Mouse (Mus musculus) ES-E14 (cell line): ENCODE results near the gene Timm13. TPM values are rescaled to one million over a fixed set of nuclear protein-coding genes. Genes with fewer than 3 reads are reported as not detected.

Experiments used
- DNase-seq: peaks from one replicate; pipeline ENCODE4 v3.0.0-alpha.2; 2013; ENCODE audit warnings: low read depth, low spot score
- H3K27ac ChIP-seq: 2 replicates; pipeline ENCODE4 v1.5.1; 2012; ENCODE audit warnings: low read depth, mild to moderate bottlenecking, low read length, moderate library complexity, mixed read lengths; ENCODE audit not compliant: poor library complexity, insufficient read depth, severe bottlenecking
- H3K36me3 ChIP-seq: 2 replicates; pipeline ENCODE4 v1.6.1; 2012; ENCODE audit warnings: mild to moderate bottlenecking, low read length, moderate library complexity, mixed read lengths; ENCODE audit not compliant: control insufficient read depth, poor library complexity, insufficient read depth, severe bottlenecking
- H3K4me1 ChIP-seq, 2 experiments: fragments of 150-350 bp in 1 of 2; sonication (generic) in 1 of 2; 2 replicates each; pipeline ENCODE4 v1.6.1; 2012; ENCODE audit warnings: low read length in 2 of 2, mild to moderate bottlenecking in 1 of 2, mixed read lengths in 1 of 2; ENCODE audit not compliant: control insufficient read depth in 2 of 2, insufficient read depth in 2 of 2, poor library complexity in 1 of 2
- H3K4me3 ChIP-seq, 2 experiments: fragments of 150-350 bp in 1 of 2; sonication (generic) in 1 of 2; 2 replicates each; pipeline ENCODE4 v1.5.1; 2012; ENCODE audit warnings: low read length in 2 of 2, low read depth in 1 of 2, mild to moderate bottlenecking in 1 of 2, mixed read lengths in 1 of 2; ENCODE audit not compliant: insufficient read depth in 1 of 2, poor library complexity in 1 of 2, severe bottlenecking in 1 of 2
- H3K9ac ChIP-seq: 2 replicates; pipeline ENCODE4 v1.6.1; 2012; ENCODE audit warnings: low read depth, mild to moderate bottlenecking, low read length, mixed read lengths; ENCODE audit not compliant: poor library complexity, insufficient read depth, severe bottlenecking
- H3K9me3 ChIP-seq: fragments of 150-350 bp; sonication (generic); 2 replicates; pipeline ENCODE4 v1.6.1; 2012; ENCODE audit warnings: low read depth, mild to moderate bottlenecking, low read length; ENCODE audit not compliant: control insufficient read depth, insufficient read depth
- CHD2 ChIP-seq: IDR thresholded peaks from 2 replicates; pipeline ENCODE4 v1.6.1; 2014; ENCODE audit warnings: mild to moderate bottlenecking, low read depth, low read length, inconsistent platforms
- HCFC1 ChIP-seq: IDR thresholded peaks from 2 replicates; pipeline ENCODE4 v1.6.1; 2012; ENCODE audit warnings: low read length, inconsistent platforms, borderline replicate concordance; ENCODE audit not compliant: insufficient read depth
- MAFK ChIP-seq: IDR thresholded peaks from 2 replicates; pipeline ENCODE4 v1.6.1; 2014; ENCODE audit warnings: mild to moderate bottlenecking, low read depth, low read length, inconsistent platforms; ENCODE audit not compliant: insufficient read depth
- ZC3H11A ChIP-seq: IDR thresholded peaks from 2 replicates; pipeline ENCODE4 v1.6.1; 2012; ENCODE audit warnings: low read depth, mild to moderate bottlenecking, inconsistent platforms, low read length, borderline replicate concordance
- ZNF384 ChIP-seq: IDR thresholded peaks from 2 replicates; pipeline ENCODE4 v1.6.1; 2012; ENCODE audit warnings: low read depth, low read length, inconsistent platforms
- in situ Hi-C, 2 experiments: fragments of 600-800 bp; cut with MboI; formaldehyde crosslinking; loops; one replicate each; pipeline ENCODE4 v1.15.1; 2025; ENCODE audit warnings: low sequenced_read_pairs in 2 of 2, inconsistent platforms in 1 of 2; ENCODE audit not compliant: unreplicated experiment in 2 of 2
- total RNA-seq: library from RNA; depleted of rRNA; stranded (reverse); fragments of 300-350 nt; gene quantifications from 2 replicates; pipeline ENCODE4 v1.2.3, GENCODE M21; 2012

Gene Timm13
- total RNA-seq, 1 experiment = 244 TPM

DNA sequence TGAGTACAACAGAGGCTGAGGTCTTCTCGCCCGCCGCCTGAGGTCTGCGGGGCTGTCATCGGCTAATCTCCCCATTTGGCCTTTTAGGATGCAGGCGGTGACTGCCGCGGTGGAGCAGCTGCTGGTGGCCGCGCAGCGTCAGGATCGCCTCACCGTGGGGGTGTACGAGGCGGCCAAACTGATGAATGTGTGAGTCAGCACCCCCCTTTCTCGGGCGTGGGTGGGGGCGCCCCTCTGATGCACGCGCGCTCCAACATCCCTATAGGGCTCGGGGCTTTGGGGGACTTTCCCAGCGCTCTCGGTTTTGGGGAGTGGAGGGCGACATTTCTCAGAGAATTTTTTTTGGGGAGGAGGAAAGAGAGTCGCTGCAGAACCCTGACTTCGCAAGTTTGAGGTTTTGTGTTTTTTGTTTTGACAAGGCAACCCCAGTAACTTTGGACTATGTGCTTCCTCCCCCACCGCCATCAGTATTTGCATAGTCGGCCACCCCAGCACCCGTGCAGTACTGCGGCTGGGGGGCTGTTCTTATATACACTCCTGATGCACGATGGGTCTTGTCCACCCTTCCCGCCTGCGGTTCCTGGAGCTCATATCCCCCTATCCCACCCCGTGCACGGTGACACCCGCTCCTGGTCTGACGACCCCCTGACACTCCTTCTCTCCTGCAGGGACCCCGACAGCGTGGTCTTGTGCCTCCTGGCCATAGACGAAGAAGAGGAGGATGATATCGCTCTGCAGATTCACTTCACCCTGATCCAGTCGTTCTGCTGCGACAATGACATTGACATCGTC is 29.8 kb upstream of the Timm13 start:
- TF ChIP-seq ZC3H11A (no peak), ZNF384 (no peak), MAFK (no peak), HCFC1 (no peak), CHD2 (no peak)
- Histone ChIP-seq H3K9ac (peak overlapping the region; percentile 72), H3K36me3 (peaks cover 10% of the 10 kb centered on the region; the same call in 1 of the 2 replicates), H3K4me1 (peaks cover 7 to 47% of the 10 kb centered on the region in 2 experiments; a peak in 3 of 4 replicates), H3K9me3 (no peaks in the 10 kb centered on the region), H3K4me3 (peak overlapping the region; percentile 84 to 85), H3K27ac (no peak overlapping the region)
- in situ Hi-C loops = no loop called here
- DNase-seq = no peak

DNA sequence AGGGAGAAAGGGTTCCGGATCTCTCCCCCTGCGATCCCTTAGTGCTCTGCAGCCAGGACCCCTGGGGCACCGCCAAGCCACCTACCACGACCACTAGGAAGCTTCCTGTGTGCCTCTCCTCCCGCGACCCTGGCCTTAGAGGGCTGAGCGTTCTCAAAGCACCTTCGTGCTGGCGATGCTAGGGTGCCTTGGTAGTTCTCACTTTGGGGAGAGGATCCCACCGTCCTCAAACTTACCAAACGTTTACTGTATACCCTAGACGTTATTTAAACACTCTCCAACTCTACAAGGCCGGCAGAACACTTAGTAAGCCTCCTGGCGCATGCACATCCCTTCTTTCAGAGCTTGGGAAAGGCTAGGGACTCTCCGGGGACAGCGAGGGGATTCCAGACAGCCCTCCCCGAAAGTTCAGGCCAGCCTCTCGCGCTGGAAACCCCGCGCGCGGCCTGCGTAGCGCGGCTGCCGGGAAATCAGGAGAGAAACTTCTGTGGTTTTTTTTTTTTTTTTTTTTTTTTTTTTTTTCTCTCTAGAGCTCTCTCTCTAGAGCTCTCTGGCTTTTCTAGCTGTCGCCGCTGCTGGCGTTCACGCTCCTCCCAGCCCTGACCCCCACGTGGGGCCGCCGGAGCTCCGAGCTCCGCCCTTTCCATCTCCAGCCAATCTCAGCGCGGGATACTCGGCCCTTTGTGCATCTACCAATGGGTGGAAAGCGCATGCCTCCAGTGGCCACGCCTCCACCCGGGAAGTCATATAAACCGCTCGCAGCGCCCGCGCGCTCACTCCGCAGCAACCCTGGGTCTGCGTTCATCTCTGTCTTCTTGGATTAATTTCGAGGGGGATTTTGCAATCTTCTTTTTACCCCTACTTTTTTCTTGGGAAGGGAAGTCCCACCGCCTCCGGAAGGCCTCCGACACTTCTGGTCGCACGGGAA is 28.8 kb upstream of the Timm13 start, which contains the start of gene Gadd45b:
Gene Gadd45b, plus strand, starts transcription at position 775 of the 928 bp plus-strand sequence.
- DNase-seq = peak; percentile 96
- H3K36me3 ChIP-seq = peaks cover 10% of the 10 kb centered on the region; the same call in 1 of the 2 replicates
- H3K4me3 ChIP-seq = peak within 1 kb of the TSS; percentile 84 to 85
- TF ChIP-seq ZC3H11A (no peak), ZNF384 (peak; percentile 98), HCFC1 (peak; percentile 32; the same call in 1 of the 2 replicates)
- no peaks in the 10 kb centered on the region for H3K9me3 ChIP-seq
- in situ Hi-C loops = loop anchor here (5.0 to 10.0 kb wide), 2 partner anchors 55 to 63 kb away; no protein-coding TSS in a partner anchor
- H3K4me1 ChIP-seq = peaks cover 5 to 46% of the 10 kb centered on the region in 2 experiments; a peak in 3 of 4 replicates
- H3K27ac ChIP-seq = no peak within 1 kb of the TSS
- peak within 1 kb of the TSS; percentile 74 for H3K9ac ChIP-seq

DNA sequence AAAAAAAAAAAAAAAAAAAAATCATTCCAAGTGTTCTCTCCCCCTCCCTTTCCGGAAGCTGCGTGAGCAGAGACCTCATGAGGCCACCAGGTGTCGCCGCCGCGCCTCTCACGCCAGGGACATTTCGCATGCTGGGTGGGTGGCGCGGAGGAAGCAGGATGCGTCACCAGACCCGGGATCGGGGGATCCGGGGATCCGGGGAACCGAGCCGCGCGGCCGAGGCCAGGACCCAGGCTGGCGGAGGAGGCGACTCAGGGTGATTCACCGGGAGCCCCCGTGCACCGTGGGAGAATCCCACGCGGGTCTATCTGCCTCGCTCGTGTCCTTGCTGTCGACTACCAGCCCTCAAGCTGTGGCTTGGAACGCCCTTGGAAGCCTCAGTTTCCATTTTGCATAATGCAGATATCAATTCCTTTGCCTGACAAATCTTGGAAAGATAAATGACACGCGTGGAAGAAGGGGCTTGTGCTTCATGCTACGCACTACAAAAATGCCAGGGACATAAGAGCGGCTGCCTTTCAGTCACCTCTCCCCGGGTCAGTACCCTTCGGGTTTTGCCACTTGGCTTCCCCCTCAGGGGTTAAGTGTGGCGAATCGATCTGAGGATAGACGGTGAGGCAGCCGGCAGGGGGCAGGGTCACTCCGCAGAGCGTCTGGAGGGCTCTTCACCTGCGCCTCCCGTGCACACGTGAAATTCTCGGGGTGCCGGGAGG is 28.0 kb upstream of the Timm13 start:
- no peak overlapping the region for H3K27ac ChIP-seq
- H3K9ac ChIP-seq = peak overlapping the region; percentile 74
- TF ChIP-seq CHD2 = no peak
- peak; percentile 79 for TF ChIP-seq ZC3H11A
- TF ChIP-seq ZNF384 = peak; percentile 97
- in situ Hi-C loops = loop anchor here (5.0 to 10.0 kb wide), 2 partner anchors 56 to 64 kb away; no protein-coding TSS in a partner anchor
- peak overlapping the region; percentile 69 to 75 for H3K4me3 ChIP-seq
- H3K36me3 ChIP-seq = peaks cover 10% of the 10 kb centered on the region; the same call in 1 of the 2 replicates
- peak; percentile 83 for DNase-seq
- H3K9me3 ChIP-seq = no peaks in the 10 kb centered on the region
- H3K4me1 ChIP-seq = peaks cover 2 to 39% of the 10 kb centered on the region in 2 experiments; a peak in 3 of 4 replicates

- Histone ChIP-seq H3K4me1 (peaks cover 4 to 18% of the 10 kb centered on the region in 2 experiments; a peak in 3 of 4 replicates), H3K27ac (no peak overlapping the region), H3K4me3 (no peak overlapping the region), H3K36me3 (no peaks in the 10 kb centered on the region), H3K9me3 (no peaks in the 10 kb centered on the region), H3K9ac (no peak overlapping the region)
- DNase-seq = peak; percentile 65
- TF ChIP-seq CHD2 (no peak), HCFC1 (no peak), ZNF384 (no peak), MAFK (no peak), ZC3H11A (no peak)
- in situ Hi-C loops = loop anchor here (5.0 to 10.0 kb wide), 2 partner anchors 59 to 67 kb away; no protein-coding TSS in a partner anchor
These were observed 24.7 kb upstream of the Timm13 start for GRCm38 (mm10) chr10:80925472-80925871.
